Mouse (Mus musculus): ENCODE measurements around the gene Thsd4.

Gene Thsd4

DNA sequence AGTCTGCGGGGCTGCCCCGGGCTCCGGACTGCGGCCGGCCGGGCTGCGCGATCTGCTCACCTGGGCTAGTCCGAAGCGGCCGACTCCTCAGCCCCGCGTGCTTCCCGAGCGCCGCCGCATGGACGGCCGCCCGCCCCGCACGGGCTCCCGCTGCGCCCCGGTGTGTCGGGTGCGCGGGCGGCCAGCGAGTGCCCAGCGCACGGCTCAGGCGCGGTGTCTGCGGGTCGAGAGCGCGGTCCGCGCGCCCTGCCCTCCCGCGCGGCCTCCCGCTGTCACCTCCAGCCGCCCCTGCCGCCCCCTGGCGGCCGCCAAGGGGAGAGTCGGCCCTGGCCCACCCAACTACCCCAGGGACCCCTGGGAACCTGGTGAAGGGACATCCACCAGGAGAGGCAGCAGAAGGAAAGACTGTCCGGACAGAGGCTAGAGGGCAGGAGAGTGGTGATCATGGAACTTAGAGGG lies at the start of gene Thsd4:
Gene Thsd4, minus strand, starts transcription at position 241 of the 459 bp plus-strand sequence.
- DNase-seq: peak; percentile 6

GRCm38 (mm10) chr9:60571041-60571440 lies 49.2 kb upstream of the Thsd4 start:
- DNase-seq: no peak

GRCm38 (mm10) chr9:60569366-60569765 lies 47.5 kb upstream of the Thsd4 start:
- DNase-seq: no peak

DNA sequence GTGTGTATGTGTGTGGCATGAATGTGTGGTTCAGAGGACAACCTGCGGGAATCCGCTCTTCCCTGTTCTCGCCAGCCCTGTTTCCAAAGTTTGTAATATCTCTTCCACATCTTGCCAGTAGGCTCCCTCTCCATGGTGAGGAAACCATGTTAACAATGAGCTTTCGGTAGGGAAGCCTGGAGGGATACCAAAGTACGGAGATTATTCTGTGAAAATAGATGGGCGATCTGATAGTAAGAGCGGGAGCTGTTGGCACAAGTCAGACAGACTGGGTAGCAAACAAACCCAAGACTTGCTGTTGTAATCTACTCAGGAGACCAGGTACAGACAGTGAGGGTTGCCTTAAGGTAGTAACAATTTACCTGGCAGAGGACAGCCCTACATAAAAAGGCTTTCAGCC lies 42.0 kb upstream of the Thsd4 start:
- no peak for DNase-seq

- DNase-seq: no peak
Measured at GRCm38 (mm10) chr9:60562443-60563371, 40.9 kb upstream of the Thsd4 start.

- no peak for DNase-seq
Measured at GRCm38 (mm10) chr9:60561641-60562289, 39.9 kb upstream of the Thsd4 start.

GRCm38 (mm10) chr9:60558507-60558906 lies 36.7 kb upstream of the Thsd4 start:
- DNase-seq: no peak

GRCm38 (mm10) chr9:60551238-60551637 lies 29.4 kb upstream of the Thsd4 start:
- DNase-seq: no peak

- peak; percentile 13 for DNase-seq
Measured at GRCm38 (mm10) chr9:60548182-60548581, 26.3 kb upstream of the Thsd4 start.

DNA sequence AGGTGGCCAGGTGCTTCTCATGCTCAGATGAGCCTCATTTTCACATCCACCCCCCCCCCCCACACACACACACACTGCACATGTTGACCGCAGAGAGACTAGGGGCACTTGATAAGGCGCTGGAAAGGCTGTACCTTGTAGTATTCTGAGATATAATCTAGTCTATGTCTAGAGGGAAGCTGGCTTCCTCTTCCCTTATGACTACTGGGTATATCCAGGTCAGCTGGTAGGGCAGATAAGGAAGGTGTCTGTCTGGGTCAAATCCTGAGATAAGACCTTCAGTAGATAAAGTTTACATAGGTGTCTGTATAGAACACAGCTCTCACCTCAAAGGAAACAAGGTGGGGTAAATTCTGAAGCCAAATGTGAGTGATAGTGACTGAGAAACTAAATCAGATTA lies 24.3 kb upstream of the Thsd4 start:
- DNase-seq: no peak

GRCm38 (mm10) chr9:60545361-60546096 lies 23.7 kb upstream of the Thsd4 start:
- no peak for DNase-seq

- DNase-seq: no peak
Measured at GRCm38 (mm10) chr9:60543422-60544015, 21.7 kb upstream of the Thsd4 start.

DNA sequence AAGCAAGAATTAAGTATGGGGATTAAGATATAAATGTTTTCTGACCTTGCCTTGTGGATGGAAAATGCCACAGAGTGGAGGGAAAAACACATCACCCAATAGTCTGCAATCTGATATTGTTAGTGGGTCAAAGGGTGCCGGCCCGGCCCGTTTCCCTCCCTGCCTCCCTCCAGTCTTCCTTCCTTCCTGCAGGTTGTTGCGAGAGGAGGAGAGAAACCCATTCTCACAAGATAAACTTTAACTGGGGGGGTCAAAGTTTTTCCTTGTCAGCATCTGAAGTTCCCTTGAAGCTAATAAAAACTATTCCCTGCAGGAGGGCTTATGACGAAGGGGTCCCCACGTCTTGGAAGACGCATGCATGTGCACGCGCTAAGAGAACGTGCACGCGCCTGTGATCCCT lies 8.5 kb upstream of the Thsd4 start:
- no peak for DNase-seq

DNA sequence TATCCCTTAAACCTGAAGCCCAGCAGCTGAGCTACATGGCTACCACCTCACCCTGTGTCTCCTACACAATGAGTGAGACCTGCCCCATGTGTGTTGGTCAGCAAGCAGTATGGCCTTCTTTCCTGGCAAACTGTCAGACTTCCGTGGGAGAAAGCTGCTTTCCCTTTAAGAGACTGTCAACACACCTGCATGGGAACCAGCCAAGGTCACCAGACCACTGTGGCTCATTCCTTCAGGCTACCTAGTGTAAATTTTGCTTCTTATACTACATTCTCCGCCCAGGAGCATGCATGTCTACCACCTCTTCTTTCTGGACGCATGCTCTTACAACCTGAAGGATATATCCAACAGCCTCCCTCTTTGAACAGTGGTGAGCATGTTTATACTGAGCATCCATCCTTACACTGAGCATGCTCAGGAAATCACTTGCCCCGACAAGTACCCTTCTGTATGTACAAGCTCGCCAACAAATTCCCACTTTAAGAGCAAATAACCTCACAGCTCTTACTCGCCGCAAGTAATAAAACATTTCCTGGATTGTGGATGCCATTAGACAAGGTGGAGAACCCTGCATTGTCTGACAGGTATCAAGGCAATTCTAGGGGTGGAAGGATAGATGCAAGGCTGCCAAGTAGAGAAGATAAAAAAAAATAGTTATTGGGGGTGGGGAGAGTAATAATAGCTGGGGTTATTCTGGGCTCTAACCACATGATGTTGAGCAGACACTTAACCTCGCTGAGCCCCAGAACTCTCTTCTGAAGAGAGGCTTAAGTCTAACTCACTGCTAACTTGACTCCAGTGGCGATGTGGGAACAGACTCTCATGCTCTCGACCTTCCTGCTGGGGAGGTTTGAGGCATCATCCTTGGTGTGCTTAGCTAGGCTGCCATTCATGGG lies 7.8 kb upstream of the Thsd4 start:
- DNase-seq: no peak

DNA sequence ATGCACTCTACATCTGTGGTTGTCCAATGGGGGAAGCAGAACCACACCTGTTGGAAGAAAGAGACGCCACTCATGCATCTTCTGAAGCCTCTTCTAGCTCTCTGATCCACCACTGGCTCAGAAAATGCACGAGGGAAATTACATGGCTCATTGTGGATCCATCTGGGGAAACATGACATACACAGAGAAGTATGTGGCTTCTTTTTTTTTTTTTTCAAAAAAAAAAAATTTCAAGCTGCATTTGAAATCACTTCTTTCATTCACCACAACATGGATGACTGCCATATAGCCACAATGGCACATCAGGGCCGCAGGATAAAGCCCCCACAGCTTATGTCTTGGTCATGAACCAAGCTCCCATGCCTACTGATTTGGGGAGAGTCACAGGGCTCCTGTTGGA lies 6.4 kb upstream of the Thsd4 start:
- DNase-seq: no peak

- DNase-seq: no peak
Measured at GRCm38 (mm10) chr9:60527836-60528235, 6.0 kb upstream of the Thsd4 start.

DNA sequence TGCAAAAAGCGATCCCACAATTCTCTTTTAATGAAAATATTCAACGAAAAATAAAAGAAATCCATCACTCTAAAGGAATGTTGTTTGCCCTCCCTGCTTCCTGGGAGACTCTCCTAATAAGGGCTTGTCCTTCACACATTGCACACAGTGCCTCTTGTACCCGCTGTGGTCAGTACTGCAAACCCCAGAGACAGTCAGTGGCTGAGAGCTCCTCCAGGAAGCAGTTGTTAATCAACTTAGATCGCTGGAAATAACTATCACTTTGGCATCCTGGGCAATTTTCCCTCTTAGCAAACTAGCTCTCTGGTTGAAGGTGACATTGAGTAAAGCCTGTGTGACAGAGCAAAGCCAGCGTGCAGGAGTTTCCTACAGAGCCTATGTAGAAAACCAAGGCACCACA lies 5.2 kb upstream of the Thsd4 start:
- DNase-seq: no peak

DNA sequence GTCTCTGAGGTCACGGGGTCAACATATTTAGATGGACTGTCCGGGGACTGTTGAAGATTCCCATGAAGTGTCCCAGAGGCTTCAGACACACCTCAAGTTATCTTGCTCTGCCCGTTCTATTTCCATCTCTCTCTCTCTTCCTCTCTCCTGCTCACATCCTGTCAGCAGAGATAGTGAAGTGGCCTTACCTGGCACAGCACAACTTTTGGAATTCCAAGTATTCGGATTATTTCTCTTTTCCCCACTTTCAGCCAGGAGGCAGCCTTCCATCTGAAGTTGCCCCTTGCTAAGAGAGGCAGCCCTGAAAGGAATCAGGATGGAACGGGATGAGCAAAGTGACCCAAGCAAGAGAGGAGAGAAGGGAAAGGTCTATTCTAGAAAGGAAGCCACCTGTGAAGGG lies 4.3 kb upstream of the Thsd4 start:
- no peak for DNase-seq

- no peak for DNase-seq
Measured at GRCm38 (mm10) chr9:60521143-60521542, 703 bp downstream of the Thsd4 start.

- no peak for DNase-seq
Measured at GRCm38 (mm10) chr9:60519601-60520000, 2.2 kb downstream of the Thsd4 start.

DNA sequence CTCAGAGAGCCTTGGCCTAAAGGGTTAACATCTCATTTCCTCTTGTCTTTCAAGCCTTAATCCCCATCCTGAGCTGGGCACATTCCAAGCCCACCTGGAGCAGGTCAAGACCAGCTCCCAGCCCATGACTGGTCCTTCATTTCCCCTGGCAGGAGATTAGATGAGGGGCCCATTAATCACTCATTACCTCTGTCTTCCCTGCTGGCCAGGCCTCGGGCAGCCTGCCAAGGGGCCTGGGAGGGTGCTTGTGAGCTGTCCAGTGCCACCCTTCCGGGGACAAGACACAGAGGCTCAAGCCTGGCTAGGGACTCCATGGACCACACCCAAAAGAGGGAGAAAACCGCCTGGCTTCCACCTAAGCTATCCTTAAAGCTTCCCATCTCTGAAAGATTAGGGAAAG lies 3.6 kb downstream of the Thsd4 start:
- DNase-seq: no peak

DNA sequence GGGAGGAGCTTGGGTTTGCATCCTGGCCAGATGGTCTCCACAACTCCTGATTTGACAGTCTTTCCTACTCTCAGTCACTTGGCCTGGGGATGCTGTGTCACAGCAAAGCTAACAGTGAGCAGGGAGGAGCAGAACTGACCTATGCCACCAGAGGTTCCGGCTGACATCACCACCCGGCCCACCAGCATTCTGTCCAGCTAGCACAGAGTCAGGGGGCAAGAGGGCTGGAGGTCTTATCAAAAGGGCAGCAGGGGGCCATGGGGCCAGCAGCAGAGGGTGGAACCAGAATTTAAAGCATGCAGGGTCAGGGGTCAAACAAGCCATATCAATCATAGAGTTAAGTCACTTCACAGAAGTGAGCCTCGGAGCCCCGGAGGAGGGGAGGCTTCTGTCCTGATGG lies 4.7 kb downstream of the Thsd4 start:
- DNase-seq: no peak
